Mouse (Mus musculus): ENCODE results near the gene Noxred1.
"Not testable (repeated sequence)": the region's sequence is repeated elsewhere in the genome, so short reads cannot be mapped to it uniquely, and the experiment has no call there.

The Noxred1 gene

DNA sequence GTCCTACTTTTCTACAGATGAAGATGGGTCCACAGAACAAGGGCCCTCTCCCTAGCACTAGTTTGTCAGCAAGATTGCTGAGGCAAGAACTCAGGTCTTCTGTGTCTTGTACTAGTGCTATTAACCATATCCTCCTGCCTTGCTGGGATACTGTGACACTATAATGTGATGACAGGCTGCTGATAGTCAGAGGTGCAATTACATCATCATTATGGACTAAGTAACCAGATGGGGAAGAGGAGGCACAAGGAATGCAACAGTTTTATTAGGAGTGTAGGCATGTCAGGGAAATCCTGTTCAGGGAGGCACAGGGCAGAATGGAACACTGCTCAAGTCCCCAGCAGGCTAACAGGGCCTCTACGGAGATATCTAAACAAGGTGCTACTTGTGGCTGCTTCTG, at the start of gene Noxred1:
Gene Noxred1 (minus strand): TSS at position 101 of the 400 bp plus-strand sequence.
- DNase-seq (ENCODE audit: low read depth), result no peak

DNA sequence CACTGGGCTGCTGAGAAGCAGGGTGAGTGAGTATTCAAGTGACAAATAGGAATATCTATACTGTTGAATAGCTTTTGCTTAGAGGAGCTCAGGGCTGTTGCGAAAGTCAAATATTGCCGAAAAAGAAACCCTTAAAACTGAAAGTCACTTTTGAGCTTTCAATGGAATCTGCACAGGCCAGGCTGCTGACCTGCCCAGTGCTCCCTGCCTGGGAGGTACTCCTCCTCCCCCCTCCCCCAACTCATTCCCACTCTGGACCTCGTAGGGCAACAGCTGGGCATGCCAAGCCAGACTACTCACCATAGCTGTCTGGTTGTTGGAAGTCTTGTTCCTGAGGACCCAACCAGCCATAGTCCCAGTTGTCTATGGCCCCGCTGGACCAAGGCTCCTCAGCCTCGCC, 46.2 kb upstream of the Noxred1 start:
- DNase-seq (ENCODE audit: low read depth), result no peak

DNA sequence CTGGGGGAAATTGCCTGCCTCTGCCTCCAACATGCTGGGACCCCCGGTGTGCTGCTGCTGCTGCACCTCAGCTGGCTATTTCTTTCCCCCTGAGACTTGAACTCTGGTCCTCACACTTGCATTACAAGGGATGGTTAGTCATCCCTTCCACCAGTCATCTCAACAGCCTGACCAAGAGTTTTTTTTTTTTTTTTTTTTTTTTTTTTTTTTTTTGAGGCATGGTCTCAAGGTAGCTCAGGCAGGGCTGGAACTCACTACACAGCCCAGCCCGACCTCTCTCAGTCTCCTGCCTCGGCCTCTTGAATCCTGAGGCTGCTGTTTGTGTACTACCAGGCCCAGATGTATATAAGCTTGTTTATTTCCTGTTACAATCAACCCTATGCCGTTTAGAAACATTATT, 45.7 kb upstream of the Noxred1 start:
- DNase-seq (ENCODE audit: low read depth), result no peak

DNA sequence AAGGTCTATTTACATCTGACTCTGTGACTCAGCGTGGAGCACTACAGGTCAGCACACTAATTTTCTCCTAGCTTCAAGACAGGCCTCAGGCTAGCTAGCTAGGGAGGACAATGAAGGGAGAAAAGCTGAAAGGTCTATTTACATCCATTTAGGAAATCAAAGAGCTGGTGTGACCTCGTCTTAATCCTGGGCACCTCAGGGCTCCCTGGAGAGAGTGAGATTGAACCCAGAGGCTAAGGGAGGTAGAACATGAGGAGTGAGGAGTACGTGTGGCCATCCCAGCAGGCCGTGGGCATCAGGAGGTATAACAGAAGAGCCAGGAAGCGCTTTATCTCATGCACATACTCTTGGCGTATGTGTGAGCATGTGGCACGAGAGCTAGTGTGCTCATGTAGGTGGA, 45.2 kb upstream of the Noxred1 start:
- DNase-seq (ENCODE audit: low read depth), result no peak

DNA sequence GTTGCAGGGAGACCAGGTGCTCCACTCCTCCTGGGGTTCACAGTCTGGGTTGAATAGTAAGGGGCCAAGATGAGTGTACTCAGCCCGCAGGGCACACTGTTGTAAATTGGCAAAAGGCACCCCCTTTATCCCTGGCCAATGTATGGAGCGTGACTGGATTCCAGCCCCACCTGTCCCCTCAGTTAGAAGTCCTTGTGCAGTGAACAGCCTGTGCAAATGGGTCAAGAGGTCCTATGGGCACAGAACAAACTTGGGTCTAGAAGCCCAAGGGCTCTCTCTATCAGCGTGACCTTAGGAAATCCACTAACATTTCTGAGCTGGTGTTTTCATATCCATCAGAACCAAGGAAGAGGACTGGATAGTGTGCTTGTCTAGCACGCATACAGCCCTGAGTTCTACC, 44.2 kb upstream of the Noxred1 start:
- no peak for DNase-seq (ENCODE audit: low read depth)

DNA sequence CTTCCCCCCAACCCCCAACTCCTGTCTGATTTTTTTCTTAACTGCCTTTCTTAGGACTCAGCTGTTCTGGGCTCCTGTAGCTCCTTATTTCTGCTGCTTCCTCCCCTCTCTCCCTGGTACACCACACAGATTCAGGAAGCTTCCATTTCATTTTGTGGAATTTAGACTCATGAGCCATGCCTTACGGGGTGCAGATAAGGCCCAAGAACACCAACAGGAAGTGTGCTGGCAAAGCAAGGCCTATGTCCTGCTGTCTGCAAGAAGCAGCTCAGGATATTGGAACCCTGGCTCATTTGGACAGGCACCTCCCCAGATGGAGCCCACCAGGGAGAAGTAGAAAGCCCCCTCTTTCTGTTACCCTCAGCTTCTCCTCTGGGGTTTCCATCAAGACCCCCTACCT, 43.2 kb upstream of the Noxred1 start:
- no peak for DNase-seq (ENCODE audit: low read depth)

DNA sequence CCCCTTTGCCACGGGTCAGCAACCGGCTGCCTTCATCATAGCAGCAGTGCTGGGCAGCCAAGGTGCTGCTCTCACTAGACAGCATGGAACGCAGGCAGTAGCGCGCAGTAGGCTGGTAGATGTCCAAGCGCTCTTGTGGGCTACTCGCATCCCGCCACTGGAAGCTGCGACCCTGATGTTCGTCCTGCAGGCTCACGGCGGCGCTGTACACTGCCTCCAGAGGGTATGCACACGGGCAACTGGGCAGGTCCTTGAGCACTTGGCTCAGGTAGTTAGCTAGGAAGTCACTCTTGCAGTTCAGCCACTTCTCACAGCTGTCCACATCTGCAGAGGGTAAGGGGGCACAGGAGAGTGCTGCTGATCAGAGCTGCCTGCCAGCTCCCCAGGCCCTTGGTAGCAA, 41.3 kb upstream of the Noxred1 start:
- no peak for DNase-seq (ENCODE audit: low read depth)

DNA sequence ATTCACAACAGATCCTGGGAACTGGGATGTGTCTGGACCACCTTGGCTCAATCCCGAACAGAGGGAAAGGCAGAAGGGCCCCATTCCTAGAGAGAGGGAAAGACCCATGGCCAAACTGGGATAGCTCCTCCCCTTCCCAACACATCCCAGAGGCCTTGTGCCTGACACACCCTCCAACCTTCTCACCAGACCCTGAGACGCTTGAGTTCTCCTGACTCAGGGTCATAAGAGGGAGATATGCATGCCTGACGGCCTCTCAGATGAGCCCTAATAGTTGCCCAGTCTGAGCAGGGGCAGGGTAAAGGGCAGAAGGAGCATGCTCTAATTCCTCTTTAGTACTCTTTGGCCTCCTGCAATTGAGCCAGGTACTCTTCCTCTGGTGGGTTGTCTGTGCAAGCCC, 40.8 kb upstream of the Noxred1 start:
- DNase-seq (ENCODE audit: low read depth), result no peak

DNA sequence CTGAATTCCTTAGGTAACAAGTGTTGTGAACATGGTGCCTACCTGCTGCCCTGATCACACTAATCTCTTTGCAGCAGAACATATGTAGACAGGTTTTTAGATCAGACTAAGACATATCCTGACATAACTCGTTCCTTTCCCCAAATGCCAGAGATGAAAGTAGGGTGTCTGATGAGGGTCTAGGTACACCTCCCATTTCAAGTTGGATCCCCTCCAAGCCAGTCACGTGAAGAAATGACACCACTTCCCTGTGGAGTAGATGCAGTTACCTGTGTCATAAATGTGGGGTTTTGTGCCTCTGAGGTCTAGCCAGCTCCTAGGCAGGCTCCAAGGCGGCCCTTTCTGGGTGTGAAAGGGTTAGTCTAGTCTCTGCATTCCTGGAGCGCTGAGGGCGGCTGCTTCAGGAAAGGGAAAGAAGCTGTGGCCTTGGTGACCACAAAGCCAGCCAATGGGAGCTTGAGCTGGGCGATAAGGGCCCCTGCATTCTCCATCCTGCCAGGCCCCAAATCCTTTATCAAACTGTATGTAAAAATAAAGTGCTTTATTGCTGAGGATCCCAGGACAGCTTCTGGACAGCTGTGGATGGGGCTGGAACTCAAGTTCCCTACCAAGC, 39.7 kb upstream of the Noxred1 start:
- DNase-seq (ENCODE audit: low read depth), result no peak

DNA sequence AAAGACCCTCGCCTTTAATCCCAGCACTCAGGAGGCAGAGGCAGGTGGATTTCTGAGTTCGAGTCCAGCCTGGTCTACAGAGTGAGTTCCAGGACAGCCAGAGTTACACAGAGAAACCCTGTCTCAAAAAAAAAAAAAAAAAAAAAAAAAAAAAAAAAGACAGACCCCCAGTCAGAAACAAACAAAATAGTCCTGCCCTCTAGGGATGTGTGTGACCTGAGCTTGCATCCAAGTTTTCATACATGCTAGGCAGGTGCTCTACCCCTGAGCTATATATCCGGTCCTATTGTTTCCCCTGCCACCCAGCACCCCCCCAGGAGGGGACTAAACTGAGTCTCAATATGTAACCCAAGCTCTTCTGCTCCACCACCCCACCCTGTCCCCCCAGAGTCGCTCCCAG, 38.7 kb upstream of the Noxred1 start:
- not testable (repeated sequence) for DNase-seq (ENCODE audit: low read depth)

DNA sequence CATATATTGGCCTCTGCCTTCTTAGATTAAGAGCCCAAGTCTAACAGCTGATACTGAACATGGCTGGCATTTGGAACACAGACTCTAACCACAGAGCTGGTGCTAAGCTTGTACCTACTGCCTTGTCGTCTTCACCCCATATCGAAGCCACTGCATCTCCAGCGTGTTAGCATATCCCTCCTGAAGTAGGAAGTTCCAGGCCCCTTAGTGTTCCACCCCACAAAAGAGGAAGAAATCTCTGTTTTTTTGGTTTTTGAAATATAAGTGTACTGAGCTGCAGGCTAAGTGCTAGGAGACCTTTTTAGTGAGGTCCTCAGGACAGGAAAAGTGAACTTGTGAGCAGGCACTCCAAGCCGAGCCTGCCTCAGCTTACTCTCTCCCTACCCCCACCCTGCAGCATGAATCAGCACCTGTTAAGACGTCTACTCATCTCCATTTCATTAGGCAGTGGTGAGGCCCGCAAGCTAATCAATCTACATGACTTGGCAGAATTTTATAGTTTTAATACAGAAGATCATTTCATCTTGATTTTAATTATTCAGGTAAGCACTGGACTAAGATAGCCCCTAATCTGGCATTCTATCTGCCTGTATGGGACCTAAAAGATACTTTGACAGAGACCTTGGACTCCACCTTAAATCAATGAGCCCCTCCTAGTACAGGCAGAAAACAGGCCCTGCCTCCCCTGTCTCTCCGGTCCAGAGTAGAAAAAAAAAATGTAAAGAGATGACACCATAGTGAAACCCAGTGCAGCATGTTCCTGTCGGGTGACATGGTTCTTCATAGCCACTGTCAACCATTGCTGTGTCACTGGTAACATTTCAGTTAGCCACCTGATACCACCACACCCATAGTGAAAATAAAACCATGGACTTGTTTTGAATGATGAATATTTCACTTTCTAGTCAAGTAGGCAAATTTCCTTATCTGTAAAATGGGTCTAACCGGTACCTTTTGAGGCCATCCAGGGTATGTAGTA, 36.6 kb upstream of the Noxred1 start:
- no peak for DNase-seq (ENCODE audit: low read depth)

DNA sequence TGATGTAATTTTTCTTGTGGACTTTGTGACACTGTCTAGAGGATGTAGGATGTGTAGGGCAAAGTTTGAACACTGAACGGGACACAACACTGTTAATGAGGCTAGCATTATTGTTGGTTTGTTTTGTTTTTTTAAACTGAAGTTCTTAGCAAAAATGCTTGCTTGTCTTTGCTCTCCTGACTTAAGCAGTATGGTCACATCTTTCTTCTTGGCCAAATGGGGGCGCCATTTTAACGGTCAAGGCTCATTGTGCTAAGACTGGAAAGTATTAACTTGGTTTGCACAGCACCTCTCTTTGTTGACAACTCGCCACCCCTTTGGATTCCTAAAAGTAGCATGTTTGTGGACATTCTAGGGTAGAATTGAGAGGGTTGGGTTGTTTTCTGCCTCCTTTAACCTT, 29.1 kb upstream of the Noxred1 start:
- peak; percentile 64 for DNase-seq (ENCODE audit: low read depth)

DNA sequence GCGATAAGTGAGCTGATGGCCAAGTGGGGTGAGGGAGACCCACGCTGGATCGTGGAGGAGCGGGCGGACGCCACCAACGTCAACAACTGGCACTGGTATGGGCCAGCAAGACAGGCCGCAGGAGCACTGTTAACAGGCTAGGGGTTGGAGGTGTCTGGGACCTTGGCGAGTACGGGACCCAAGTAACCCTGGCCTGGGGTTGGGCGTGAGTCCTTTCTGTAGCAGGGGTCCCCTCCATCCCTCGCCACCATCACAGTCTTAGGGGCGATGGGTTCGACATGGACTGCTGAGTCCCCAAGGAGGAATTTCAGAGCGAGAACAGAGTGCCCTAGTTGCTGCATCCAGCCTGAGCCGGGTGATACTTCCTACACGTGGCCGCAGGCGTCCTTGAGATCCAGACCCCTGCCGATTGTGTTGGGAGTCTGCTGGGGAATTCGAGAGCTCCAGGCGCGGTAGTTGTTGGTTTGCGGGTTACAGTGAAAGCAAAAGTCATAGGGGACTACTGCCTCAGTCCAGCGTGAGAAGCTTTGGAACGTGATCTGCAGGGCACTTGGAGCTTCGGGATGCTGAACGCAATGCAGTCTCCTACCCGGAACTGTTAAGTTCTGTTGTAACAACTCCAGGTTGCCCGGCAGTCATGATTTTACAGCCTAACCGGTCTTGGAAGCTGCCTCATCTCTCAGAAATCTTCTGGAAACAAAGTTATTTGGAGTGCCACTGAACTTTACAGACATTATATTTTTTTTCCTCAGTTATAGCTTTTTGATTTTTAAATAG, 28.5 kb upstream of the Noxred1 start:
- DNase-seq (ENCODE audit: low read depth), result no peak

DNA sequence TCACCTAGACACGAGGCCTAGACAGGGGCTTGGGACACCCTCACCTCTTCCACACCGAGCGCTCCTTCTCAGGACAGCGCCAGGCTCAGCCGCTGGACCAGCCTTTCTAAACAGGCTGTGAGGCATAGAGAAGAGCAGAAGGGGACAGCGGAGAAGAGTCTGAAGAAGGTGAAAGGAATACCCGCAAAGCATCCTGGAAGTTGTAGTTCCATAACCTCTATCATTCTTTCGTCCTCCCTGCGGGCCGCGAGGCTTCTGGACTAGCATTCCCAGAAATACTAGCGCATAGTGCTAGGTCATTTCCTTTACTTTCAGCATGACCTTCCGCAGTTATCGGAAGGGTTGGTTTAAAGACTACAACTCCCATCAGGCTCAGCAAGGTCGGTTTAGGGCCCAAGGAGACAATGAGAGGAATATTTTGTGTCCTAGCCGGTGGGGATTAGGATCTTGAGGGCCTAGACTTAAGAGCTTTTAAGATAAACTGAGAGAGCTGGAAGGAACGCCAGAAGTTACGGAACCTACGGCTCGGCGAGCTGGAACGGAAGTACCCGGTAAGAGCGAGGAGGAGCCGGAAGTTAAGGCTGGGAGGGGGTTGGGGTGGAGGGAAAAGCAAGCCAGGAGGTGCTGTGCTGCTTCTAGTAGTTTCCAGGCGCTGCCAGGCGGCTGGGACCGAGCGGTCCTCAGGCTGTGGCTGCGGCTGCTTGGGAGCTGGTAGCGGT, 27.7 kb upstream of the Noxred1 start, which contains the start of the genes Vipas39 and Ahsa1:
Gene Vipas39 (minus strand): TSS at position 149 of the 719 bp plus-strand sequence.
Gene Ahsa1 (plus strand): TSS at position 372 of the 719 bp plus-strand sequence.
- peak; percentile 95 for DNase-seq (ENCODE audit: low read depth)

DNA sequence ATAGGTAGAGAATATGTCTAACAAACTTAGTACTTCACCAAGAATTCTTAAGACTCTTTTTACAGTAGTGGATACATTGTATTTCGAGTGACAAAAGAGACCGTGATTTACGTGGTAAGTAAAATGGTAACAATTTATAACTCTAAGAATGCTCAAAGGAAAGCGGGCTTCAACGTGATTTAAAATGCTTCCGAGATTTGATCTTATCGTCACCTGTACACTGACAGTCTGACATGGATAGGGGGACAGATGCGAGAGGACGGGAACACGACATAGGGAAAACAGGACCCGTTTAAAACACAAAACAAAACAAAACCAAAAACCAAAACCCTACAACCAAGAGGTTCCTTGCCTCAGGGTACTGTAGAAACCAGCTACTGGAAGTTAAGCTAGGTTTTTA, 26.9 kb upstream of the Noxred1 start:
- no peak for DNase-seq (ENCODE audit: low read depth)

DNA sequence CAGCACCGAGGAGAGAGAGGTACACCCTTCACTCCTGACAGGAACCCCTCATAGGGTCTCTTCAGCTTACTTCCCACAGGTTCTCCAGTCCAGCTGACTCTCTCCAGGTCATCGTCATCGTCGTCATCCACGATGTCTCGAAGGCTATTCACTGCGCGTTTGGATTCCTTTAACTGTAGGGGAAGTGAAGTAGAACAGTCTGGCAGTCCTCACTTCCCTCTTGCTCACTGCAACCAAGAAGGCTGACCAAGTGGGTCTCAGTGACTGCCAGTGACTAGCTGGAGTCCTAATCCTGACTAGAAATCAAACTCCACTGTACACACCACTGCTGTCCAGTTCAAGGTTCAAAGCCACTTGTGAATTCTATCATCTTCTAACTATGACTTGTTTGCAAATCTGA, 22.0 kb upstream of the Noxred1 start:
- DNase-seq (ENCODE audit: low read depth), result no peak

DNA sequence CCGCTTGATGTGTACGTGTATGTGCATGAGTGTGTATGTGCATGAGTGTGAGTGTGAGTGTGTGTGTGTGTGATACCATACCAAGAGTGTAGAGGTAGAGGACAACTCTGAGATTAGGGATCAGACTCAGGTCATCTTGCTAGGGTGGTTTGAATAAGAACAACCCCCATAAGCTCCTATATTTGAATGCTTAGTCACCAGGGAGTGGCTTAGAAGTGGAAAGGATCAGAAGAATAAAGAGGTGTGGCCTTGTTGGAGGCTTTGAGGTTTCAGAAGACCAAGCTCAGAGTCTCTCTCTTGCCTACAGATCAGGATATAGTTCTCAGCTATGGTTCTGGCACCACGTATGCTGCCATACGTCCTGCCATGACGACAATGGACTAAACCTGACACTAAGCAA, 18.1 kb upstream of the Noxred1 start:
- DNase-seq (ENCODE audit: low read depth), result no peak

DNA sequence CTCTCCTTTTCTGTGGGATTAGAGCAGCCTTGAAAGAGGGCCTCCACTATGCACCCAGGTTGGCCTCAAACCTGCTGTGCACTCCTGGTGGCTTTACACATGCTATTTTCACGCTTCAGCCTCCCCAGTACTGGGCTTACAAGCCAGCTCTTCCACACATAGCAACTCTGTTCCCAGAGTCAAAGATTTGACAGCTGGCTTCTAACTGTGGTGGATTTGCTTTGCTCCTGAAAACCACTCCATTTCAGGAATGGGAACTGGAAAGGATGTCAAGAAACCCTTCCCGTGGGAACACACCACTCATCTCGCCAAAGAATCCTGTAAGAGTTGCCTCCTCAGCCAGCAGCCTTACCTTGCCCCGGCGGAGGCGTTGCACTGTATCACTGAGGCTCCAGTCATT, 15.3 kb upstream of the Noxred1 start:
- no peak for DNase-seq (ENCODE audit: low read depth)

DNA sequence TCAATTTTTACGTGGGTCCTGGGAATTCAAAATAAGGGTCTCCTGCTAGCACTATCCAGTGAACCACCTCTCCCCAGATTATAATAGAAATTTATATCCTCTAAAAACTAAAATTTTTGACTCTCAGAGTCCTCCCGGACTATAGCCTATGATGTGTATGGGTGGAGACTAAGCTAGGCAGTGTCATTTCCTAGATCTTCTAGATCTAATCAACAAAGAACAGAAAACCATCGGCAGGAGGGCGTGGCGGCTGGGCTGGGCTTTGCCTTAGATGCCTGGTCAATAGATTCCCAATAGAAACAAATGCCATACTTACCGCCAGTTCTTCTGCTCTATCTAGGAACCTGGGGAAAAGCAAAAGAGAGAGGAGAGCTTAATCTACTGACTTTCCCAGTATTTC, 11.6 kb upstream of the Noxred1 start:
- no peak for DNase-seq (ENCODE audit: low read depth)

DNA sequence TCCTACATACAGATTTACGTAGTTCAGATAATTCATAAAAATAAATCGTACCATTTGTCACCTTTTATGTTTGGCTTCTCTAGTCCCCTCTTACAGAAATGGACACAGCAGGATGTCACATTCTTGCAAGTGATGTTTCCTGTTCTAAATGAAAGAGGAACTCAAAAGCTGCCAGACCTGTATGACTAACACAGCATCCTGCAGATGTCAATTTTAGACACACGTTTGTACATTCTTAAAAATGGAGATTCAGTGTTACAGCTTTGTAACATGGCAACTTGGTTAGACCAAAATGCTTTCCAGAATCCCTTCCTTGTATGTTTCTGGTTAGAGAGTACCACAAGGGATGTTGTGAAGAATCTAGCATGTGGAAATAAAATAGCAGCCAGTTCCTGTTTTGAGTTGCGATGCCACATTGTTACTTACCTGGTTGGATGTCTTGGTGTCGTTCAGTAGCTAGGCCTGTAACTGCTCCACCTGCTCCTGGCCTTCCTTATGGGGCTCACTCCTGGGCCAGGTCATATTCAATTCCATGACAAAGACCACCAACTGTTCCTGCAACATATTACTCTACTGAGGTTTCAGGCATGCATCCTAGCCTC, 1.5 kb downstream of the Noxred1 start:
- no peak for DNase-seq (ENCODE audit: low read depth)

DNA sequence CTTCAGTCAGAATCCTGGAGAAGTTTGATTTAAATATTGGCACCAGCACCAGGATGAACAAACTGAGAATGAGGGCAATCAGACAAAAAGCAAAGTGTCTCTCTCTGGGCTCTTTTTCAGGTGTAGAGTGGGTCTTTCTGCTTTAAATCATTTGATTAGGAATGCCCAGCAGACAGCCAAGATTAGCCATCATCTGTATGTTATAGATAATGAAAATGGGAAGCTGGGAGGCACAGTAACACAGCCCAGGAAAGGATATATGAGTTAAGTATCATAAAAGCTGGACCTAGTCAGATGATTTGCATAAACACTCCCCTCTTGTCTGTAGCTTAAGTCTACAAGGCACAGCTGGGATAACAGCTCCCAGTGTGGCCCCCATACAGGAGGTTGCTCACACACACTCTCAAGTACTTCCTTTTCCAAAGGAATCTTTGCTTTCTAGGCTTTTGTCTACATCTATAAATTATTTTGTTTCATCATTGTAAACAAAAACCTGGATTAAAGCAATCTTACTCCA, 8.1 kb downstream of the Noxred1 start:
- no peak for DNase-seq (ENCODE audit: low read depth)

Measured in c-Kit-positive CD71-positive TER-119-negative erythroid progenitor cells, embryonic 14.5 days (primary cell).